Mouse (Mus musculus) bone marrow, adult 2 months (tissue): ENCODE measurements around the gene Setd1a. TPM values are rescaled to one million over a fixed set of nuclear protein-coding genes. Genes with fewer than 3 reads are reported as not detected.
A peak's percentile ranks its signal among the peaks of the same experiment; 100 is the strongest.

Experiments used
- H3K27ac ChIP-seq: fragments of 200-500 bp; 2 replicates; pipeline ENCODE4 v1.5.1; 2012; ENCODE audit warnings: low read depth, mild to moderate bottlenecking, control low read depth, inconsistent platforms, low read length; ENCODE audit not compliant: control insufficient read depth, poor library complexity, insufficient read depth
- H3K4me1 ChIP-seq: fragments of 200-500 bp; 2 replicates; pipeline ENCODE4 v1.6.1; 2011; ENCODE audit warnings: low read length; ENCODE audit not compliant: control insufficient read depth, insufficient read depth
- H3K4me3 ChIP-seq: fragments of 200-500 bp; replicated peaks from 2 replicates; pipeline ENCODE3; 2011; ENCODE audit warnings: mild to moderate bottlenecking, low read depth, low read length, control low read depth; ENCODE audit not compliant: control insufficient read depth
- CTCF ChIP-seq: fragments of 200-500 bp; IDR thresholded peaks from 2 replicates; pipeline ENCODE4 v1.5.1; 2011; ENCODE audit warnings: low read length, control low read depth; ENCODE audit not compliant: control insufficient read depth, insufficient read depth
- POLR2A ChIP-seq: fragments of 200-500 bp; IDR thresholded peaks from 2 replicates; pipeline ENCODE4 v1.6.1; 2011; ENCODE audit warnings: low read depth, mild to moderate bottlenecking, control low read depth, low read length, borderline replicate concordance; ENCODE audit not compliant: control insufficient read depth
- WGBS: fragments of 180-500 bp; shearing (Covaris S2); methylation state at CpG from one replicate; pipeline ENCODE4 v1.1.7; 2018; 5-methylcytosine and 5-hydroxymethylcytosine counted together
- polyA plus RNA-seq: library from polyadenylated mRNA; stranded (reverse); fragments of >200 nt; gene quantifications from 2 replicates; pipeline ENCODE4 v1.2.4, GENCODE M21; 2011; ENCODE audit warnings: low replicate concordance; ENCODE audit not compliant: missing spikeins, insufficient read depth, insufficient read length

Setd1a gene
- polyA plus RNA-seq, 1 experiment = 36.3 TPM

GRCm38 (mm10) chr7:127747559-127748234 lies 28.8 kb upstream of the Setd1a start:
- 83% methylated on average over 6 of the region's 6 CpGs for WGBS
- Histone ChIP-seq H3K4me1 (no peaks in the 10 kb centered on the region), H3K27ac (no peak overlapping the region), H3K4me3 (no peak overlapping the region)
- TF ChIP-seq CTCF (no peak), POLR2A (no peak)

- no peak for TF ChIP-seq POLR2A
- TF ChIP-seq CTCF = no peak
- WGBS = 95% methylated on average over 28 of the region's 28 CpGs
- H3K27ac ChIP-seq = no peak overlapping the region
- no peaks in the 10 kb centered on the region for H3K4me1 ChIP-seq
- H3K4me3 ChIP-seq = no peak overlapping the region
These were observed 28.3 kb upstream of the Setd1a start for GRCm38 (mm10) chr7:127748235-127748560.

DNA sequence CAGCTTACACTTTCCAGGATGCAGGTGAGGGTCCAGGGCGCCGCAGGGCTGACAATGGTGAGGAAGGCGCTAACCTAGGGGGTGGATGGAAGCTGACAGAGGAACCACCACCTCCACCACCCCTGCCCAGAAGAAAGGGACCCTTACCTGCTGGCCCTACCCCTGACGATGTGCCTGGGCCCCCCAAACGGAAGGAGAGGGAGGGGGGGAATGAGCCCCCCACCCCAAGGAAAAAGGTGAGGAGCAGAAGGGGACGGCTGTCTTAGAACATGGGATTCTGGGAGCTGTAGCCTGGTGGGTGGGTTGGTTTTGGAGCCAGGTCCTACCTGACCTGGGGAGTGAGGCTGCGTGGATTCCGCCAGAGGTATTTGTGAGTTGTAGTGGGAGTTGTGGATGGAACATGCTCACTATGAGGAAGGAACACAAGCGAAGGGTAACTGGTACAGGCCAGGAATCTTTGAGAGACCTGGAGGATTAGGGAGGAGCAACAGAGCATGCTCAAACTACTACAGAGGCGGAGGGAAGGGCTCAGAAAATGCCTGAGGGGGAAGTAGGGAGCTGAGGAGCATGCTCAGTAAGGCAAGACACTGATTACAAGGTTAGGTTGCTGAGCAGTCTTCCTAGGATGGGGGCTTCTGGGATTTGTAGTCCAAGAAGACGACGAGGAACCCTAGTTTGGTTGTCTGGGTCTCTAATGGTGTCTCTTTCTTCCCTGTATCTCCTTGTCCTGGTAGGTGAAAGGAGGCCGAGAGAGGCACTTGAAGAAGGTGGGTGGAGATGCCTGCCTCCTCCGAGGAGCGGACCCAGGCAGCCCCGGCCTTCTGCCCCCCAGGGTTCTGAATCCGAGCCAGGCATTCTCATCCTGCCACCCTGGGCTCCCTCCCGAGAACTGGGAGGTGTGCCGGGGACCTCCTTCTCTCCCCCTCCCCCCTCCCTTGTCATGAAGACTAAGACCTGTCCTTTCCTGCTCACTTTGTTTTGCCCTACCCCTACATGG lies 26.0 kb upstream of the Setd1a start:
- no peak for TF ChIP-seq CTCF
- no peak for TF ChIP-seq POLR2A
- Histone ChIP-seq H3K4me3 (no peak overlapping the region), H3K4me1 (no peaks in the 10 kb centered on the region), H3K27ac (no peak overlapping the region)
- 85% methylated on average over 19 of the region's 19 CpGs for WGBS

- Histone ChIP-seq H3K27ac (no peak overlapping the region), H3K4me1 (no peaks in the 10 kb centered on the region), H3K4me3 (no peak overlapping the region)
- WGBS = 90% methylated on average over 5 of the region's 5 CpGs
- no peak for TF ChIP-seq CTCF
These were observed 24.9 kb upstream of the Setd1a start for GRCm38 (mm10) chr7:127751619-127752018.

DNA sequence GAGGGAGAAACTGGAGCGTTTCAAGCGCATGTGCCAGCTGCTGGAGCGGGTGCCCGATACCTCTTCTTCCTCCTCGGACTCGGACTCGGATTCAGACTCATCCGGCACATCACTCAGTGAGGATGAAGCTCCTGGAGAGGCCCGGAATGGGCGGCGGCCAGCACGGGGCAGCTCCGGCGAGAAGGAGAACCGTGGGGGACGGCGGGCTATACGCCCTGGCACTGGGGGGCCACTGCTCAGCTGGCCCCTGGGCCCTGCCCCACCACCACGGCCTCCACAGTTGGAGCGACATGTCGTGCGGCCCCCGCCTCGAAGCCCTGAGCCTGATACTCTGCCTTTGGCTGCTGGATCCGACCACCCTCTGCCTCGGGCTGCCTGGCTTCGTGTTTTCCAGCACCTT lies 24.4 kb upstream of the Setd1a start:
- TF ChIP-seq POLR2A (no peak), CTCF (no peak)
- 93% methylated on average over 27 of the region's 27 CpGs for WGBS
- H3K4me1 ChIP-seq = no peaks in the 10 kb centered on the region

DNA sequence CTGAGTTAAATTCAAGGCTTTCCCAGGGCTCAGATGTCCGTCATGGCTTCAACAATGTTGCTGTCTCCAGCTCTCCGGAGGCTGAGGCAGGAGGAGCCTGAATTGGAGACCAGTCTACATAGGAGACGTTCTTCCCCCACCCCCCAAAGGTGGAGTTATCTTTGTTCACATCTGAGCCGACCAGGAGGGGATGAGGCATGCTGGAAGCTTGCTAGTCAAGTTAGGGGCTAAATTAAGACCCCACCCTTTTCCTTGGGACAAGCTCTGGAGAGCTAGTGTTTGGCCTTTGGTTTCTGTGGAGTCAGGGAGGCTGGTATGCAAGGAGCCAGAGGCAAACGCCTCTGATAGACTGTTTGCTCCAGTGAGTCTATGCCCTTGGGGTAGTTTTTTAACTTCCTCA lies 23.3 kb upstream of the Setd1a start:
- Histone ChIP-seq H3K4me1 (no peaks in the 10 kb centered on the region), H3K4me3 (no peak overlapping the region), H3K27ac (no peak overlapping the region)
- TF ChIP-seq POLR2A (no peak), CTCF (no peak)
- WGBS = 64% methylated on average over 5 of the region's 5 CpGs

More for the DNA sequence above, 24.4 kb upstream of the Setd1a start:
- H3K27ac ChIP-seq = no peak overlapping the region
- no peak overlapping the region for H3K4me3 ChIP-seq

DNA sequence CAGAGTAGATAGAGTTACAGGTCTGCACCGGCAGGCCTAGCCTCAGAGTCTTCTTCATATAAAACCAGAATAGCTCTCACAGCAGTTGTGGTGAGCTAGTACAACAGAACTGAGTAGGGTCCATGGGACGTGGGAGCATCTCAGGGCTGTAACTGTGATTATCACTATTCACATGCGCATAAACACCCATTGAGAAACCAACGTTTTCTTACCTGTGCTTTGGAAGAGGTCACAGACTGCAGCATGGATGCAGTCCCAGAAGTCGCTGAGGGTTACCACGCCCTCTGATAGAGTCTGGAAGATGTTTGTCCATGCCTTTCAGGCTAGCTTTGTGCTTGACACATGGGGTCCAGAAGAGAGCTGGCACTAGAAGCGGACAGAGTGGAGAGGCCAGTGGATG lies 22.7 kb upstream of the Setd1a start:
- no peak overlapping the region for H3K4me3 ChIP-seq
- H3K4me1 ChIP-seq = no peaks in the 10 kb centered on the region
- 80% methylated on average over 7 of the region's 7 CpGs for WGBS
- no peak for TF ChIP-seq CTCF
- no peak for TF ChIP-seq POLR2A
- no peak overlapping the region for H3K27ac ChIP-seq

GRCm38 (mm10) chr7:127759716-127760115 lies 16.8 kb upstream of the Setd1a start:
- no peak for TF ChIP-seq POLR2A
- Histone ChIP-seq H3K4me3 (no peak overlapping the region), H3K27ac (peak overlapping the region; percentile 17), H3K4me1 (peaks cover 1% of the 10 kb centered on the region; the same call in 1 of the 2 replicates)
- 16% methylated on average over 6 of the region's 6 CpGs for WGBS
